ENCODE assay signal across 9 mouse cellular contexts in the genomic region with DNA sequence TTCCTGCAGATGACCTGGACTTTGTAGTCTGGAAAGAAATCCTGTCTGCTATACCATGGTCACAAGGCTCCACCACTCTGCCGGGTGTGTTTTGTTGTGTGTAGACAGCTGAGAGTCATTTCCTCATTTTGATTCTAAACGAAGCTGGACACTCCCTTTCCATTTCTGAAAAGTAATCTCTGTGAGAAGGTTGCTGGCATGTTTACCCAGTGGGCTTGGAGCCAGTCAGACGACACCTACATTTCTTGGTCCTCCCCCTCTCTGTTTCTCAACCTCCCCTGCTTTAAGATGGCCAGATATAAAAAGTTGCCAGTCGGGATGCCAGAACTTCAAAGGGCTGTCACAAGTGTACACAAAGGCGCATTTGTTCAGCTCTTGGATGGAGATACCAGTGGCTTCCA.
A peak's percentile ranks its signal among the peaks of the same experiment; 100 is the strongest.
DNase-seq lines count a peak whose midpoint lies in the region; ATAC-seq lines count a peak whose summit lies in the region.
"Had no signal": no experiment of that assay in that cellular context is flagged by ENCODE, and none has a peak within 500 bp of the region (broad histone marks: within the 10 kb centered on the region; RNA-seq: fewer than 3 reads in every experiment).

No protein-coding gene starts in this region.

- peak; percentile 64 for ATAC-seq in granulocyte monocyte progenitor cell, adult 5-6 weeks (replicated peaks; ENCODE audit: poor library complexity, severe bottlenecking)
- ATAC-seq in lung, embryonic 15.5 days (ENCODE audit: borderline replicate concordance, extremely low read depth, low FRiP score, low TSS enrichment): peak; percentile 79
- no peak for ATAC-seq in inflammation-experienced regulatory T-cells, adult 6 months

- WGBS in lung, embryonic 15.5 days: 6% methylated on average over 5 of the region's 5 CpGs

- H3K27me3 ChIP-seq in lung, embryonic 15.5 days: no peaks in the 10 kb centered on the region

- H3K36me3 ChIP-seq in lung, embryonic 15.5 days: no peaks in the 10 kb centered on the region

- H3K4me1 ChIP-seq in lung, embryonic 15.5 days: peaks cover 12% of the 10 kb centered on the region

- DNase-seq in adrenal gland, postnatal 10 days: peak; percentile 12
- DNase-seq in adrenal gland, adult 18-20 months (ENCODE audit: low spot score in 2 of 2): no peak
- DNase-seq in 3T3-L1 (ENCODE audit: low read depth, low spot score): peak; percentile 47
- no peak for DNase-seq in layer of hippocampus, adult 8-10 months (ENCODE audit: low spot score in 2 of 2)
- no peak for DNase-seq in spleen, adult 18-20 months

- H3K9me3 ChIP-seq in lung, embryonic 15.5 days: no peaks in the 10 kb centered on the region

- peak overlapping the region; percentile 64 for H3K27ac ChIP-seq in lung, embryonic 15.5 days
- H3K27ac ChIP-seq: liver, embryonic 14.5 days had no signal

- H3K4me3 ChIP-seq in lung, embryonic 15.5 days: no peak overlapping the region

- H3K9ac ChIP-seq in lung, embryonic 15.5 days: no peak overlapping the region
- H3K9ac ChIP-seq: liver, embryonic 14.5 days had no signal

- H3K4me2 ChIP-seq in lung, embryonic 15.5 days: peak overlapping the region; percentile 8; the same call in 1 of the 2 replicates

Comparison
In these comparisons a context has a peak if more than half of its experiments do, and no peak if none do; other contexts are left out.
1. DNase-seq: peak in adrenal gland, postnatal 10 days (single experiment) and 3T3-L1 (single experiment); none in adrenal gland, adult 18-20 months (0 of 2), layer of hippocampus, adult 8-10 months (0 of 2) and spleen, adult 18-20 months (0 of 2).